Mouse (Mus musculus): ENCODE data around the gene Nek10.
"Not testable (repeated sequence)": the region's sequence is repeated elsewhere in the genome, so short reads cannot be mapped to it uniquely, and the experiment has no call there.

The Nek10 gene

GRCm38 (mm10) chr14:14803115-14803514 is at the start of gene Nek10:
Gene Nek10, plus strand, starts transcription at chr14:14803415.
- DNase-seq, result not testable (repeated sequence)

GRCm38 (mm10) chr14:14781169-14781568 is 22.0 kb upstream of the Nek10 start:
- no peak for DNase-seq

DNA sequence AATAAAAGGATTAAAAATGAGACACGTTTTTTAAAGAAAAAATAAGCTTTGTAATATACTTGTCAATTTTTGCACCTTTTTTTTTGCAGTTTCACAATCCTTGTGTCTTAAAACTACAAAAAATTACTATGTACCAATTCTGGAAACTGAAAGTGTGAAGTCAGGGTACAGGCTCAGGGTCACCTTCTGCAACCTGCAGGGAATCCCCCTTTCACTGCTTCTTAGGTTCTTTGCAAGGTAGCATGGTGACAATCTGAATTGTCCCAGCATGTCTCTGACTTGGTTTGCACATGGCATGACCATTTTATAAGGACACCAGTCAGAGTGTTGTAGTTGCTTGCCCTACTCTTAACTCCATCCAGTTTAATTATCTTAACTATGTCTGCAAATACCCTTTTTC is 19.0 kb upstream of the Nek10 start:
- DNase-seq, result no peak

DNA sequence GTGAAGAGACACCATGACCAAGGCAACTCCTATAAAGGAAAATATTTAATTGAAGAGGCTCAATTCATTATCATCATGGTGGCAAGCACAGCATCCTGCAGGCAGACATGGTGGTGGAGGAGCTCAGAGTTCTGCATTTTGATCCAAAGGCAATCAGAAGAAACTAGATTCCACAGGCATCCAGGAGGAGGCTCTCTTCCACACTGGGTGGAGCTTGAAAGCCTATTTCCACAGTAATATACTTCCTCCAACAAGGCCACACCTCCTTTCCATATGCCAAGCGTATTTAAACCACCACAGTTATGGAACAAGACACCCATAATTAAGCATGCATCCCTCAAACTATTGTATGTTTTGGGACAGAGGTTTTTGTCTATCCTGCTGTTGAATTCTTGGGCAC is 16.2 kb upstream of the Nek10 start:
- DNase-seq, result no peak

DNA sequence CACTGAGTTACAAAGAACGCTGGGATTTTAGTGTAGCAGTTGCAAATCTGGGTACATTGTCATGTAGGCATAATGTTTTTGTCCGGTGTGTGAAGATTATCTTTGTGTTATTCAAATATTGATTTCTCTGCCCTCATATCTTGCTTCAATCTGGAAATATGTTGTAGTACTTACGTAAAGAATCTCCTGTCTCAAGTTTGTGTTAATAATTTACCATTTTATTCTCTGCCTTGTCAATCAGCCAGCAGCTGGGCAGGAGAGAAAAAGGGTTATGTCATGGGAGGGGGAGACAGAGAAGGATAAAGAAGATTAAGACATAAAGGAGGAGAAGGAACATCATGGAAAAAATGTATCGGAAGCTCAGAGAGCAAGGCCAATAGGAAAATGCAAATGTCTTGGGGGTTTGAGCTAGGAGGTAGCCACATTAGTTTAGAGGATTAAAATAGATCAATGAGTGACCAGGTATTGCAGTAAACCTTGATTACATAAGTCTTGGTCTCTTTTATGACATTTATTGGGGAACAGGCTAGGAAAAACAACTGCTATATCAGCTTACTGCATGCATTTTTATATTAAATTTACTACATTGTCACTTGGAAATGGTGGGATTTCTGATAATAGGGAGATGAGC is 13.3 kb upstream of the Nek10 start:
- no peak for DNase-seq

- no peak for DNase-seq
These were observed 3.4 kb upstream of the Nek10 start for GRCm38 (mm10) chr14:14799861-14800260.

DNA sequence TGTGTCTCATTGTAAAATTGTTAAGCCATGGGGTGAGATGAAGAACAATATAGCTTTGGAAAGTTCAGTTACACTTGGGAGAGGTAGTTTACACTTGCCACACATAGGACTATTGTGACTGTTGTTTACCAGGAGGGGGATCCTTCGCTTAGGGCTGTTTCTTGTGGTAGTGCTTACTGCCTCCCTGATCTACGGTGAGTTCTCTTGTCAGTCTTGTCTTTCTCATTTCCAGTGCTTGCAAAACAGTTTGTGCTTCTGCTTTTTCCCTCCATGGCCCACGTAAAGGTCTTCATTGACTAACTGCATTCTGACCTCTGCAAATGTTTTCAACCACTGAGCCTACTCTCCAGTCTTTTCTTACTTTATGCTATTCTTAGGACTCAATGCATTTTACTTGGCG is 2.9 kb upstream of the Nek10 start:
- no peak for DNase-seq

- no peak for DNase-seq
These were observed 2.4 kb upstream of the Nek10 start for GRCm38 (mm10) chr14:14800810-14801209.

DNA sequence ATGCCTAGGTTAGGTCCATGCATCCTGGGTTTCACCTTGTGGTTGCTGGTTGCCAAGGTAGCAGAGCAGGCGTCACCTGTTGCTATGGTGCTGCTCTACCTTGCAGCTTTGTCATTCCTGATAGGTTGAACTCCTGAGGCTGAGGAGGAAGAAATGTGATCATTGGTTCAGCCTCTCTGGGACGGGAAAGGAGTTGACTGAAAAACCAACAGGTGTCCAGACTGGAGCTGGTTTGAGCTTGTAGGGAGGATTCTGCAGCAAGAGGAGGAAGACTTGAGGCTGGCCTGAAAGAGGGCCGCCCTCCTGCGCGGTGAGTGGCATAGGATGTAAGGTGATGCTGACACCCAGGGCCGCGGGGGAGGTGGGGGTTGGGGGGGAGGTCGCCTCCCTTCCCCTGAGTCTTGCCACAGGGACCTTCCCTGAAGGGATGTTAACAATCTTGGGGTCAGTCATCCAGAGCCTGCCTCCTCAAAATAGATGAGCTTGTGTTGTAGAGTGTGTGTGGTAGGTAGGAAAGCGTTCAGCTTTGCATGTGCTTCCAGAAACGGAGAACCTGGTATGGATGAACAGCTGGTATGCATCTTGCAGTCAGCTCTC is 804 bp downstream of the Nek10 start:
- no peak for DNase-seq

DNA sequence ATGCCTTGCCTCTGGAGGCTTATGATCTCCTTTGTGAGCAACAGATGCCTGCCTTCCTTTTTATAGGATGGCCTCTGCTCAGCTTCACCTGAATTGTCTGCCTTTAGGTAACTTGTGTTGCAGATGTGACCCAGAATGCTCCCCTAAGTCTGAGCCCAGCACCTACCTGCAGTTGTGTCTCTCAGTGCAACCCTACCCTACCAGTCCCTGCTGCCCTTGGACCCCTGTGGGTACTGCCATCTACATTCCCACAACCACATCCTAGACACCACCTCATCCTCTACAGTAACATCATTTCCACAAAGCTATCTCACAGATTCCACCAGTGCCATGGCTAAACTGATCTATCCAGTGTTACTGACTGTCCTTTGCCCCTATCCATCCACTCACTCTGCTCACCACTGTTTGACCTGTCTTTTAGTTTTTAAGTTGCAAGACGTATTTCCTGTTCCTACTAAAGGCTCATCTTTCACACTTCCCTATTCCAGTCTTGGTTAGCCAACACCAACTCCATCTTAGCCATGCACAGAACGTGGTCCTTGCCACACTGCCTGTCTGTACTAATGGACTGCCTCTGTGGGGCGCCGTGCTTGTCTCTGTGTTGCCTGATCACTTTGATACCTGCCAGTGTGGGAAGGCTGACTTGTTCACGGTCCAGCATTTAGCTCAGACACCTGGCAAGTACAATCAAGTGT is 1.4 kb downstream of the Nek10 start:
- DNase-seq, result no peak

DNA sequence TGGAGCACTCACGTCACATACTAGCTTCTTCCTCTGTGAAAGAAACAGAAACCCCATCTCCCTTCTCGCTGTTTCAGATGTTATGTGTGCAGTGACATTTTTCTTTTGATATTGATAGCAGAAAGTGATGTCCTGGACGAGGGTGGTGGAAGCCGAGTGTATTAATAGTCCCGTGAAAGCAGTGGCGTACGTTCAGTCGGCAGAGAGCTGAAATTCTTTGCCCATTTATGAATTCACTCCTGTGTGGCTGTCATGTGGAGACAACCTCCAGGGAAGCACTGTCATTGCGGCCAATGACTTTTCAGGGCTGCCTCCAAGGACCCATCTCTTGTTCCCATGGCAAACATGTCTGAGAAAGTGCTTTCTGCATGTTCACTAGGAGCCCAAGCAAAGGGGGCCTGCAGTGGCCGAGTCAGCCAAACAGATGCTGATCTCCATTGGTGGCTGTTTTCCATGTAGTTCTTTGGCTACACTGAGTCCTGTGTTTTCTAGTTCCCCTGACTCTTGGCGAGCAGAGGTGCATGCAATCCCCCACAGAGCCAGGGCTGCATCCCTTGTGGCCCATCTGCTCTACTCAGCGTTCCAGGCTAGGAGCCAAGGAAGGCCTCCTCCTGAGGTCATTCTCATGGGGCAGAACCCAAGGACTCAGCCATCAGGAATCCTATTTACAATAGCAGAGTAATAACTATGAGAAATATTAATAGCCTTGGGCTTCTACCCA is 29.5 kb downstream of the Nek10 start:
- DNase-seq, result peak; percentile 38

DNA sequence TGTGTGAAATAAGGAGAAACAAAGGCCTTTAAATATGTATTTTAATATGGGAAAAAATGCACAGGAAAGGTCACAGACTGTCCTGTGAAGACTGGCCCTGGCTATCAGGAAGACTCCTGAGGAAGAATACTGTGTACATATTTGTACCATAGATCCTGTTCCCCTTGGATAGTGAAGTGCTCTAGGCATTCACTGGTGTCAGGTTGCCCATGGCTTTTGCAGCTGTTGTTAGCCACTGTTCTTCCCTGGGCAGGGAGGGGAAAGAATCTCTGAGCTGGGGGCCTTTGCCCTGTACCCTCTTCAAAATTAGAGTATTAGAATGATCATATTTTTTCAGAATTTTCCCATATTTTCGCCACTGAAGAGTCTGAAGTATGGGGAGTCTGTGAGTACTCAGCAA is 30.3 kb downstream of the Nek10 start:
- no peak for DNase-seq

- no peak for DNase-seq
These were observed 31.1 kb downstream of the Nek10 start for GRCm38 (mm10) chr14:14834266-14834665.

DNA sequence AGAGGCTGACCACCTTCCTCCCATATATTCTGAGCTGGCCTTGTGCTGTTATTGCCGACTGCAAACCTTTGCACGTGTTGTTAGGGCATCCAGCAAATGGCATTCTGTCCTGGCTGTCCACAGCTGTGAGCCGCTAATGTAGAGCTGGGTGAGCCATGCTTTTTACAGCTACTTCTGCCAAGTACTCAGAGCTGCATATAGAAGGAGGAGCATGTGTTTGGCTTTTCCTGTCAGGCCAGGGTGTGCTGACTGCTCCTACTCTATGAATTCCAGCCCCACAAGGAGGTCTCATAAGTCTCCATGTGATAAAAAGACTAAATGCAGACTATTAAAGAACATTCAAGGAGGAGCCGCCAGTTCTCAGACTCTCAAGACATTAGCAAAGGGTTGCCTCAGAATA is 34.4 kb downstream of the Nek10 start:
- DNase-seq, result no peak

GRCm38 (mm10) chr14:14838109-14838508 is 34.9 kb downstream of the Nek10 start:
- no peak for DNase-seq

- no peak for DNase-seq
These were observed 39.7 kb downstream of the Nek10 start for GRCm38 (mm10) chr14:14842734-14843530.

DNA sequence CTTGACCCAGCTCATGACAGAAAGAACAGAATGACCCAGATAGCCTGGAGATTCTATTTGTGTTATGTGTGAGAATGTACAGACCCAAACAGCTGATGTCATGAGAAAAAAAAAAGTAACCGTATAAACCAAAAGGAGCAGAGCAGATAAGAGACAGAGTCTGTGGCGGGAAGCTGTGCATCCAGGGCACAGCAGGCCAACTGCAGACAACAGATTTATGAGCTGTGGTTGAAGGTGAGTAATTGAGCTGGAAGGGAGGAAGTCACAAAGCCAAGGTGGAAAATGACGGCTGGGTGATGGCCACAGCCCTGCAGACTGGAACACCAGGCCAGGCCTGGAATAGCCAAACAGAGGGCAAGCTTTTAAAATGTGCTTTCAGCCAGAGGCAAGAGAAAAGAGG is 49.6 kb downstream of the Nek10 start:
- DNase-seq, result no peak

- DNase-seq, result no peak
These were observed 57.1 kb downstream of the Nek10 start for GRCm38 (mm10) chr14:14860331-14860730.

DNA sequence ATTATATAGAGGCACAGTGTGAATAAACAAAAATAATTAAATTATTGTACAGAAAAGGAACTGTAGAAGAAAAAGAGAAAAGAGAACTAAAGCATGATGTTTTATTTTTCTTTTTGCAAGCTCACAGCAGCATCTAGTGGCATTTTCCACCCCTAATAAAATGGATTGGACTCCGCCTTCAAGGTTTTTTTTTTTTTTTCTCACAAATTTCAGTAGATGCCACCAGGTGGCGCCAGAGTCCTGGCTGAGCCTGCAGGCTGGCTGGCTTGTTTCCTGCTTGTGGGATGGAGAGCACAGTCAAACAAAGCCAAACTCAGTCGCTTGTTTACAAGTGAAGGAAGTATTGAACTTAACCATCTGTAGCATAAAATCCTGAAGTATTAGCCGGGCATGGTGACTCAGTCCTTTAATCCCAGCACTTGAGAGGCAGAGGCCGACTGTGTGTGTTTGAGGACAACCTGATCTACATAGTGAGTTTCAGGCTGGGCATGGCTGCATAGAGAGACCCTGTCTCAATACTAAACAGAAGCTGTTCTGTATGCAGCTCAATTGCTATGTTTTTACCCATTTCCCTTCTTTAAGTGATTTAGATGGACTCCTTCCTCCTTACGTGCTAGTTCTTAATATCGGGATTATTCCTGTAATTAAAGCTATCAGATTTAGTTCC is 60.6 kb downstream of the Nek10 start:
- peak; percentile 72 for DNase-seq

DNA sequence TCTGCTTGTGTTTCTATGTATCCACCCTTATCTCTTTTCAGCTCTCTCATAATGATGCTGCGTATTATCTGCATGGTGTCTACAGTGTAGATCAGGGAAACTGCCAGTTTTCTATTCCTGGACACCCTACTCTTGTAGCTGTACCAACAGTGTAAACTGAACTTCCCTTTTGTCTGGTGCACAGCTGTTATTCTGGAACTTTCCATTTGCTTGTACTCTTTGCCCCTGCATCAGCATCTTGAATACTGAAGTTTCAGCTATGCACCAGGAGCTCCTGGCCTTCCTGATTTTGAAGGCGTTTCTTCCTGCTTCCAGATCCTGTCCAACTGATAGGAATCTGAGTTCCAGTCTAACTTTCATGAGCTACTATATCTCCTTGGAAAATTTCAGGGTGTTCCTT is 66.0 kb downstream of the Nek10 start:
- DNase-seq, result no peak

- DNase-seq, result no peak
These were observed 66.8 kb downstream of the Nek10 start for GRCm38 (mm10) chr14:14870059-14870458.

- DNase-seq, result no peak
These were observed 67.2 kb downstream of the Nek10 start for GRCm38 (mm10) chr14:14870463-14870862.
